Mouse (Mus musculus) cortical plate, adult 2 months (tissue): ENCODE data around the gene Slc39a11.

Experiments
- CTCF ChIP-seq: fragments of 200-500 bp; IDR thresholded peaks from 2 replicates; pipeline ENCODE4 v1.5.1; 2011; ENCODE audit warnings: mild to moderate bottlenecking, control low read depth, low read length; ENCODE audit not compliant: insufficient read depth; ENCODE audit errors: extremely low read depth
- POLR2A ChIP-seq: fragments of 200-500 bp; IDR thresholded peaks from 2 replicates; pipeline ENCODE4 v1.6.1; 2011; ENCODE audit warnings: mild to moderate bottlenecking, low read length, control low read depth; ENCODE audit not compliant: insufficient read depth; ENCODE audit errors: extremely low read depth

- peak; percentile 60 for TF ChIP-seq CTCF
- TF ChIP-seq POLR2A: no peak
Observed at GRCm38 (mm10) chr11:113630642-113631041, 19.2 kb downstream of the Slc39a11 start.
